Mouse (Mus musculus) midbrain, embryonic 11.5 days (tissue): ENCODE data around the gene Foxa1. TPM values are rescaled to one million over a fixed set of nuclear protein-coding genes. Genes with fewer than 3 reads are reported as not detected.
A peak's percentile ranks its signal among the peaks of the same experiment; 100 is the strongest.

Experiments
- ATAC-seq: fragments of 200-750 bp; cut with Nextera tagmentation; 2 replicates; pipeline ENCODE4 v1.8.0; 2017; ENCODE audit warnings: moderate TSS enrichment, moderate library complexity; ENCODE audit not compliant: low FRiP score
- DNase-seq: peaks from one replicate; pipeline ENCODE4 v3.0.0; 2015; ENCODE audit warnings: low spot score; ENCODE audit errors: missing footprints
- H3K27ac ChIP-seq: fragments of 300-500 bp; sonication (generic); 2 replicates; pipeline ENCODE4 v1.5.1; 2014; ENCODE audit warnings: low read depth, low read length
- H3K27me3 ChIP-seq: fragments of 300-500 bp; sonication (generic); 2 replicates; pipeline ENCODE4 v1.6.1; 2014; ENCODE audit warnings: mild to moderate bottlenecking, low read length, moderate library complexity, mixed read lengths; ENCODE audit not compliant: control insufficient read depth, insufficient read depth
- H3K36me3 ChIP-seq: fragments of 300-500 bp; sonication (generic); 2 replicates; pipeline ENCODE4 v1.6.1; 2014; ENCODE audit warnings: mild to moderate bottlenecking, low read length, moderate library complexity, mixed read lengths; ENCODE audit not compliant: control insufficient read depth, insufficient read depth
- H3K4me1 ChIP-seq: fragments of 300-500 bp; sonication (generic); 2 replicates; pipeline ENCODE4 v1.6.1; 2014; ENCODE audit warnings: low read length; ENCODE audit not compliant: control insufficient read depth, insufficient read depth
- H3K4me2 ChIP-seq: fragments of 300-500 bp; sonication (generic); 2 replicates; pipeline ENCODE4 v1.6.1; 2014; ENCODE audit warnings: mild to moderate bottlenecking, moderate library complexity
- H3K4me3 ChIP-seq: fragments of 300-500 bp; sonication (generic); 2 replicates; pipeline ENCODE4 v1.5.1; 2014; ENCODE audit warnings: low read depth, low read length
- H3K9ac ChIP-seq: fragments of 300-500 bp; sonication (generic); 2 replicates; pipeline ENCODE4 v1.6.1; 2014; ENCODE audit warnings: low read length
- H3K9me3 ChIP-seq: fragments of 300-500 bp; sonication (generic); 2 replicates; pipeline ENCODE4 v1.6.1; 2016; ENCODE audit warnings: low read length; ENCODE audit not compliant: control insufficient read depth
- WGBS: fragments of 180-500 bp; shearing (Covaris S2); extraction: QIAGEN DNeasy Blood & Tissue Kit; methylation state at CpG from one replicate; pipeline ENCODE4 v1.1.7; 2014; 5-methylcytosine and 5-hydroxymethylcytosine counted together
- polyA plus RNA-seq: library from polyadenylated mRNA; unstranded; fragments of >200 nt; fragmentation: Nextera tagmentation; extraction: Ambion mirVana; gene quantifications from 2 replicates; pipeline ENCODE4 v1.2.1, GENCODE M21; 2014

Gene Foxa1
- polyA plus RNA-seq, 1 experiment from 2014 or later: 10.5 TPM

DNA sequence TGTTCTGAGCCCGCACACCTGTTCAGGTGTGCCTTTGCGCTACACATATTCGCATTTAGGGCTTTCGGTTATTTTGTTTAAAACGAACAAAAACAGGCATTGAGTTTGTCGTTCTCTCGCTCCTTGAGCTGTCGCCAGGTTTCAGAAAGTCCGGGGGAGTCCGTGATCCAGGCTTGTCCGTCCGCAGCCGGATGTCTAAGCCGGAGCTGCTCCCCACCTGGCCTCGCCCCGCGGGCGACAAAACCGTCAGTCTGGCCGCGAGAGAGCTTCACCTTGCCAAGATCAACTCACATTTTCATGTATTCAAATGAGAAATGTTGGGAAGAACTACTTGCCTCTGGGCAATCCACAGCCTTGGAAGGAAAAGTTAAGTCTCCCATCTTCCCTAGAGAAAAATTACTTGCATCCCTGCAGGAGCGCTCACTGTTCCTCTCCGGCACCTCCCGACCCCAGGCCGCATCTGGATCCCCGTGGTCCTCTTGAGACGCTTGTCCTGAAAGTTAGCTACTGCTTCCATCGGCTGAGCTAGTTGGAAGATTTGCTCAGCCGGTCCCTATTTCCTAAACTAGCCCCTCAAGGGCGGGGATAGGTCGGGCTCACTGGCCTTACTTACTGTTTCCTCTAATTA is 3.6 kb upstream of the Foxa1 start:
- peak; percentile 94 for DNase-seq
- H3K4me1 ChIP-seq: peaks cover 17% of the 10 kb centered on the region; the same call in 1 of the 2 replicates
- 2% methylated on average over 31 of the region's 31 CpGs for WGBS
- peaks cover 95% of the 10 kb centered on the region for H3K27me3 ChIP-seq
- no peak overlapping the region for H3K27ac ChIP-seq
- no peaks in the 10 kb centered on the region for H3K36me3 ChIP-seq
- no peaks in the 10 kb centered on the region for H3K9me3 ChIP-seq
- H3K4me2 ChIP-seq: peak overlapping the region; percentile 36
- peak overlapping the region; percentile 11; the same call in 1 of the 2 replicates for H3K4me3 ChIP-seq
- H3K9ac ChIP-seq: no peak overlapping the region
- ATAC-seq: no peak

DNA sequence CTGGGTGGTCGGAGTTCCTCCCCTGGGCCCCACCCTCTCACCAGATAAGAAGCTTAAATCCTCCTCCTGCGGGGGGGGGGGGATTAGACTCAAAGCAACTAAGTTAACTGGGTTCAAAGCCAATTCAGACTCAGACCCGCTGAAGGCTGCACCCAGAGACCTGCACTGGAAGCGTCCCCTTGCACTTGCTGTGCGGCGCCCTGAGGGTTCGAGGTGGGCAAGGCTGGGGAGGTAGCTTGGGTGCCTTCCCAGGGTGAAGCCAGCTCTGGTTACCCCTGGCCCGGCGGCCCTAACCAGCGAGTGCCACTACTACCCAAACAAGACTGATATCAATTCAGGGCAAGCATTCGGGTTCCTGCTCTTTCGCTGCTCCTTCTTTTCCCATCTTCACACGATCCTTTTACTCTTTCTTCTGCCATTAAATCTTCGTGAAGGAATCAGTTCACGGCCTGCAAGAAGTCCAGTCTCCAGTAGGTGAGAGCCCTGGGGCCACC is 3.0 kb upstream of the Foxa1 start:
- H3K9ac ChIP-seq: peak overlapping the region; percentile 24; the same call in 1 of the 2 replicates

DNA sequence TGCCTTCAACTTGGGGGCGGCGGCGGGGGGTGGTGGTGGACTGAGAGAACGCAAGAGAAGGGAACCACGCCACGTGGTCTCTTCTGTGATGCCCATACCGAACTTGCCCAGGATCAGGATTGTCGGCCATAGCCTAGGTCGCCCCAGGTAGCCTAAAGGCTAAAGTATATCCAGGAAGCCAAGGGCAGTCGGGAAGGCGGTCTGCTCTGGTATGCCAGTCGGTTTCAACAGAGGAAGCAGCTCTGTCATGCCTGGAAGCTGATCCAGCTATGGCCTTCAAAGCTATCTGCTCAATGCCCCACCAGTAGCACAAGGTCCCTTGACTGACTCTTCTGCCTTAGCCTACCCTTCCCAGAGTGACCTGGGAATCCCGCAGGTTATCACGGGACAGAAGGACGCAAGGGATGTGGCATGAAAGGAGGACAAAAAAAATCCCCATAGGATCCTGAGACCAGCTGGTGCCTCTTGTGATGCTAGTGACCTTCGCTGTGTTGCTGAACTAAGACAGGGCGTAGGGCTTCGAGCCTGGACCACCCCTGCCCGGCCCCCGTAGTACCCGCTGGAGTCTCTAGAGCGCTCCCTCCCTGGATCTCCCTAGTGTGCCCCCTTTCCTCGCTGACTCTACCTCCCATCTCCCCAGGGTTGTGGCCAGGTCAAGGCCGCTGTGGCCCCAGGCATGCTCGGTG is 2.4 kb upstream of the Foxa1 start:
- Histone ChIP-seq H3K27me3 (peaks cover 93% of the 10 kb centered on the region), H3K27ac (no peak overlapping the region), H3K36me3 (no peaks in the 10 kb centered on the region), H3K4me3 (peak overlapping the region; percentile 11), H3K4me2 (peak overlapping the region; percentile 36), H3K4me1 (peaks cover 17% of the 10 kb centered on the region; the same call in 1 of the 2 replicates), H3K9ac (peak overlapping the region; percentile 20; the same call in 1 of the 2 replicates), H3K9me3 (no peaks in the 10 kb centered on the region)
- WGBS: 2% methylated on average over 24 of the region's 25 CpGs
- peak; percentile 93 for DNase-seq
- no peak for ATAC-seq

More for the DNA sequence above, 3.0 kb upstream of the Foxa1 start:
- H3K4me3 ChIP-seq: peak overlapping the region; percentile 11; the same call in 1 of the 2 replicates
- peaks cover 17% of the 10 kb centered on the region; the same call in 1 of the 2 replicates for H3K4me1 ChIP-seq
- ATAC-seq (no peak), DNase-seq (peak; percentile 92)
- 2% methylated on average over 15 of the region's 15 CpGs for WGBS
- H3K36me3 ChIP-seq: no peaks in the 10 kb centered on the region
- H3K9me3 ChIP-seq: no peaks in the 10 kb centered on the region
- no peak overlapping the region for H3K27ac ChIP-seq
- peak overlapping the region; percentile 36 for H3K4me2 ChIP-seq
- H3K27me3 ChIP-seq: peaks cover 93% of the 10 kb centered on the region

DNA sequence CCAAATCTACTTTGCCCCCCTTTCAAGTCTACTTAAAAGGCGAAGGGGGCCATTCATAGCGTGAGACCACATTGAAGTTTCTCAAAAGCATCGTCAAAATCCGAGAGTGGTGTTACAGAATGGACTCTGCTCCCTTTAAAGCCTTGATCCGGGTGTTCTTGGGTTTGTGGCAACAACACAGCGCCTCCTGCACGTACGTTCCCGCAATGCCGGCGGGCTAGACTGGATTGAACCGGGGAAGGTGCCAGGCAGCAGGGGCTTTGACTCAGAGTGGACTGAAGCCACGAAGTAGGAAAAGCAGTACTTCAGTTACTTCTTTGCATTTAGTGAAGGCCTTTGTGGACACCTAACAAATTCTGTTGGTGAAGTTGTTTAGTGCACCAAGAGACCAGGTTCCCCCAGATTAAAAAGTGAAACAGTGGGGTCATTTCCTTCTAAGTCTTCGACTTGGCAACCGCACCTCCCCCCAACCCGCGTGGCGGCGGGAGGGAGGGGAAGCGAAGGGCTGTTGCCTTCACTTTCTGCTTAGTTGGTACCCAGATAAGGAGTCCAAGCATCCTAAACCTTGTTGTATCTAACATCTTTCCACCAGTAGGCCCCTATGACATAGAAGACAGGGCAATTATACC is 1.8 kb upstream of the Foxa1 start:
- Histone ChIP-seq H3K4me3 (peak overlapping the region; percentile 11), H3K27ac (no peak overlapping the region), H3K9ac (no peak overlapping the region), H3K27me3 (peaks cover 90% of the 10 kb centered on the region), H3K4me2 (peak overlapping the region; percentile 36; the same call in 1 of the 2 replicates), H3K4me1 (peaks cover 17% of the 10 kb centered on the region; the same call in 1 of the 2 replicates), H3K36me3 (no peaks in the 10 kb centered on the region), H3K9me3 (no peaks in the 10 kb centered on the region)
- ATAC-seq (no peak), DNase-seq (peak; percentile 95)
- WGBS: under 1% methylated on average over 20 of the region's 20 CpGs

DNA sequence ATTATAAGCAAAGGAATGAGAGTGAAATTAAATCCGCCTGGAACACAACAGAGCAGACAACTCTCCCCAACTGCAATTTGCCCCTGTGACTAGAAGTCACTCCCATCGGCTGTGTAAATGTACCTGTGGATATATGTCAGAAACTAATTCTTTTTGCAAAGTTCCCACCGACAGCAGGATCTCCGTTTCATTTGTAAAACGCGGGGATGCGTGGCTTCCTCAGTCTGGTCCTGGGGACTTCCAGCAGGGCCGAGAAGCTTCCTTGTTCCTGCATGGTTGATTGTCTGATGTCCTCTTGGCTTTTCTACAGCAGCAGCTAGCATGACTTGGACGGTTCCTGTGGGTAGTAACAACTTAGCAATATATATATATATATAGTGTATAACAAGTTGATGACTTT is 1.2 kb upstream of the Foxa1 start:
- Histone ChIP-seq H3K27ac (no peak overlapping the region), H3K9ac (no peak overlapping the region), H3K36me3 (no peaks in the 10 kb centered on the region), H3K4me3 (peak overlapping the region; percentile 17), H3K4me1 (peaks cover 17% of the 10 kb centered on the region; the same call in 1 of the 2 replicates), H3K27me3 (peaks cover 90% of the 10 kb centered on the region), H3K9me3 (no peaks in the 10 kb centered on the region), H3K4me2 (peak overlapping the region; percentile 16; the same call in 1 of the 2 replicates)
- ATAC-seq (no peak), DNase-seq (peak; percentile 94)
- WGBS: 3% methylated on average over 9 of the region's 9 CpGs

DNA sequence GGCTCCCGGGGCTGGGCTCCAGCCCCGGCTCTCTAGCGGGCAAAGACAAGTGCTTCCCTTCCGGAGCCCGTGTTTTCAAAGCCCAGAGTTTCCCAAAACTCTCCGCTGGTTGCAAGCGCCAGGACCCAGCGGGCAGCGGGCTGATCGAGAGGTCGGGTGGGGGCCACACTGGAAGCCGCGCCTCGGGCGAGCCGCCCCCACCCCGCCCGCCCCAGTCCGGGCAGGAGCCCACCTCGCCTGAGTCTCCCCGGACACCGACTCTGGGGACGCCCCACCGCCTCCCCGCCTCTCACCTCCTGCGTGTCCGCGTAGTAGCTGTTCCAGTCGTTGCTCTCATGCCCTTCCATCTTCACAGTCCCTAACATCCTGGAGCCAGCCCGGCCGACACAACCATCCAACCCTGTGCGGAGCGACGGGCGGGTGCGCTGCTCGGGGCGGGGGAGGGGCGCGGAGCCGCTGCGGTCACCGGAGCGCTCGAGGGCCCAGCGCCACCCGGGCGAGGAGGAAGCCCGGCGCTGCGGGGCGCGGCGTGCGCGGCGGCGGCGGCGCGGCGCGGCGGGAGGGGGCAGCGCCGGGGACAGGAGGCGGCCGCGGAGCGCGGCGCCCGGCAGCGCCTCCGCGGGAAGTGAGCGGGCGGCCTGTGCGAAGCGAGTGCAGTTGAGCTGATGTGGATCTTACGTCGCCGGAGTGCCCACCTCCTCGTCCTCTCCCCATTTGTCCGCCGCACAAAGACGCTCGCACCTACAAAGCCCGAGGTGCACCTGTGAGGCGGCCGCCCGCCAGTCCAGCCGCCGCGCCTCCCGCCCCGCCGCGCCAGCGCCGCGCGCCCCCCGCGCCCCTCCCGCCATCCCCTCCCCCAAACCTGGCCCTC is 1.1 kb downstream of the Foxa1 start:
- Histone ChIP-seq H3K9ac (peak overlapping the region; percentile 69), H3K27me3 (peaks cover 90% of the 10 kb centered on the region), H3K36me3 (no peaks in the 10 kb centered on the region), H3K4me3 (peak overlapping the region; percentile 59), H3K4me2 (peak overlapping the region; percentile 93), H3K27ac (peak overlapping the region; percentile 62), H3K4me1 (peaks cover 19% of the 10 kb centered on the region), H3K9me3 (no peaks in the 10 kb centered on the region)
- ATAC-seq (peak; percentile 65), DNase-seq (peak; percentile 94)
- WGBS: under 1% methylated on average over 95 of the region's 106 CpGs

DNA sequence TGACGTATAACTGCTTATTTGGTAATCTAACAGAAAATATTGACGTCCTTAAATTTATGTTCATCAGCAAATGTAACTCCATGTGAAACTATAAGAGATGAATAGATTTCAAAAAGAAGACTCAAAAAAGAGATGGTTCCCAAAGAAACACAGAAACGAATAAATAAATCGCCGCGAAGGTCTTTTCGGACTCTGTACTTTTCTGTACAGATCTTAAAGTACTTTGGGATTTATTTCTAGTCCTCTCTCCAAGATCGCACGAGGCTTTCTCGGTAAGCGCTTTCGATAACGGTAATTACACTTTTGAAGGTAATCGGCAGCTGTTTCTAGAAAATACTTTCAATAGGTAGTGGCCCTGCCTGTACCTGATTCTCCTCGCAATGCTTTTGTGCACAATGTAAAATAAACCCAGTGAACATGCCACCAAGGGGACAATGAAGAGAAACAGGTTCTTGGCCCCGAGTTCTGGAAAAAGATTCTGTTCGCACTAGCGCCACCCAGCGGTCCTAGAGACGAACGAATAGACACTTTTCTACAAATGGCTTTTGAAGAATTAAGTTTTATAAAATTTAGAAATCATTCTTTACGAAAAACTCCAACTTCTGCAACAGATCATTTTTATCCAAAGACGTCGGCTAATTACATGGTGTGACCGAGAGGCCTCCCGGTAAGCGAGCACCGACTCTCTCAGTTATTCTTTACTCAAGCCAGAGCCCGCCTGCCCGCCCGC is 1.9 kb downstream of the Foxa1 start:
- Histone ChIP-seq H3K4me2 (peak overlapping the region; percentile 93), H3K9ac (peak overlapping the region; percentile 69), H3K27me3 (peaks cover 83% of the 10 kb centered on the region), H3K27ac (peak overlapping the region; percentile 62), H3K4me3 (peak overlapping the region; percentile 59), H3K4me1 (peaks cover 19% of the 10 kb centered on the region), H3K9me3 (no peaks in the 10 kb centered on the region), H3K36me3 (no peaks in the 10 kb centered on the region)
- peak; percentile 98 for DNase-seq
- ATAC-seq: no peak
- 2% methylated on average over 31 of the region's 31 CpGs for WGBS

DNA sequence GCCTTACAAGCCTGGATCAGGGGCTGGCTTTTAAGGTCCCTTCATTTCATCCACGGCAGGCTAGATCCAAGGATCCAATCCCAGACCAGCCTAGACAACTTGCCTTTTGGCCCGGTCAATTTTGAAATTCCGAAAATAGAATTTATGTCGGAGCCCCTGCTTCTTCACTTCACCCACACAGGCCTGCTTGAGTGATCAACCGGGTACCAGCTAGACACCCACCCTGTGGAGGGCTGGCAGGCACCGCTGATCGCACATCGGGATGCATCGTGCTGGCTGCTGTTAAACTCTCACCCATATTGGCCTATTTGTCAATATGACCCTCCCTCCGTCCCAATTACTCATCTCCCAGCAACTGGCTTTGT is 3.1 kb downstream of the Foxa1 start:
- H3K4me1 ChIP-seq: peaks cover 14% of the 10 kb centered on the region

More for the DNA sequence above, 3.1 kb downstream of the Foxa1 start:
- DNase-seq (no peak), ATAC-seq (no peak)
- WGBS: 3% methylated on average over 10 of the region's 10 CpGs
- H3K9ac ChIP-seq: peak overlapping the region; percentile 61
- H3K4me2 ChIP-seq: peak overlapping the region; percentile 41
- peak overlapping the region; percentile 25; the same call in 1 of the 2 replicates for H3K27ac ChIP-seq
- no peaks in the 10 kb centered on the region for H3K36me3 ChIP-seq
- H3K27me3 ChIP-seq: peaks cover 78% of the 10 kb centered on the region
- H3K9me3 ChIP-seq: no peaks in the 10 kb centered on the region
- H3K4me3 ChIP-seq: peak overlapping the region; percentile 59
